Mouse (Mus musculus): ENCODE data around the gene Dctn2. TPM values are rescaled to one million over a fixed set of nuclear protein-coding genes. Genes with fewer than 3 reads are reported as not detected.
A peak's percentile ranks its signal among the peaks of the same experiment; 100 is the strongest.

Gene Dctn2
- total and polyA plus RNA-seq, 2 experiments = 71.3 to 132 TPM

DNA sequence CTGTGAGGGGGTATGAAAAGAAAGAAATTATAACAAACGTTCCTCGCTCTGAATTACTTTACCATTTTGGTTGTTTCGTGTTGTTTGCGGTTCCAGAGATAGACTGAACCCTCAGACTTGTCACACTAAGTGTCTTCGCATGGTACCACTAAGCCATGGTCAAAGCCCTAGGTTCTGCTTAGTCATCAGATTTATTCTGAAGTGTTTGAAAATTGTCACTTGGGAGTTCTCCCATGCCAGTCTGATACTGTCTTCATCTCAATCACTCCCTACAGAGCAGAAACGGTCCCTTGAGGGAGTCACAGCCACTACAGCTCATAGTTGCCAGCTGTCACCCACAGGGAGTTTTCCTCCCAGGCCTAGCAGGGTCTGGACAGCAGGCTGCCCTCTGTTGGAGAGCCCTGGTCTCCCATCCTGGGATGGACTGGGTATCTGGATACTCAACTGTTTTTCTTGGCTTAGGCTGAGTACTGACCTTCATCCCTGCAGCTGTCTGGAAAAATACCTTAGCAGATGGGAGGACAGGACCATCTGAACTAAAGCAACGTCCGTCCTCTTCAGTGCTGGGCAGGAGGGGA, 39.8 kb upstream of the Dctn2 start:
- no peaks in the 10 kb centered on the region for H3K27me3 ChIP-seq (ENCODE audit: control insufficient read depth, insufficient read depth, low read length)
- H3K4me1 ChIP-seq (ENCODE audit: control insufficient read depth, insufficient read depth, low read length) = no peaks in the 10 kb centered on the region
- TF ChIP-seq POLR2A (IDR thresholded peaks at IDR 0.05; ENCODE audit: extremely low read depth, insufficient read depth, low read length) = no peak
- TF ChIP-seq CTCF (IDR thresholded peaks at IDR 0.05; ENCODE audit: low read depth, low read length) = peak; percentile 46; the same call in 1 of the 2 replicates
- DNase-seq (ENCODE audit: extremely low read depth, low read depth, low spot score) = no peak
- H3K9ac ChIP-seq (ENCODE audit: low read depth, low read length) = no peak overlapping the region
- WGBS = 72% methylated on average over 8 of the region's 8 CpGs
- no peak overlapping the region for H3K4me3 ChIP-seq (ENCODE audit: insufficient read depth, low read depth, low read length)
- H3K36me3 ChIP-seq (ENCODE audit: control insufficient read depth, insufficient read depth, low read length) = no peaks in the 10 kb centered on the region
- H3K27ac ChIP-seq (replicated peaks; ENCODE audit: insufficient read depth, low read depth, low read length) = no peak overlapping the region
- H3K79me2 ChIP-seq (ENCODE audit: control insufficient read depth, insufficient read depth, low read length) = no peaks in the 10 kb centered on the region

DNA sequence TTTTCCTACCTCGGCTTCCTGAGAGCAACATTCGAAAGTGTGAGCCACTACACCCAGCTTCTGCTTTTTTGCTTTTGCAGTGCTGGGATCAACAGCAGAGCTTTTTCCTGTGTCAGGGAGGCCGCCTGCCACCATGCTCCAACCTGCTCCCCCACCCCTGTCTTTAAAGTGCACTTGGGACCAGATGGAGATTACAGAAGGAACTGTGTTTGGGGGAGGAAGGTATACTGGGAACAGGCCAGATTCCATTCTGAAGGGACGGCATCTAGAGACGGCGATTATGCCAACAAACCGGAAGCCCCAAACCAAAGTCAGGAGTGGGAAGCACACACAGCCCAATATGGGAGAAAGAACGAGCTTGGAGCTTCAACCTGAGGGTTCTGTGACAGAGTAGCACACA, 39.0 kb upstream of the Dctn2 start:
- DNase-seq (ENCODE audit: extremely low read depth, low read depth, low spot score) = no peak
- no peak overlapping the region for H3K9ac ChIP-seq (ENCODE audit: low read depth, low read length)
- H3K4me1 ChIP-seq (ENCODE audit: control insufficient read depth, insufficient read depth, low read length) = no peaks in the 10 kb centered on the region
- H3K4me3 ChIP-seq (ENCODE audit: insufficient read depth, low read depth, low read length) = no peak overlapping the region
- no peaks in the 10 kb centered on the region for H3K79me2 ChIP-seq (ENCODE audit: control insufficient read depth, insufficient read depth, low read length)
- H3K27ac ChIP-seq (replicated peaks; ENCODE audit: insufficient read depth, low read depth, low read length) = no peak overlapping the region
- WGBS = 83% methylated on average over 8 of the region's 8 CpGs
- no peaks in the 10 kb centered on the region for H3K36me3 ChIP-seq (ENCODE audit: control insufficient read depth, insufficient read depth, low read length)
- H3K27me3 ChIP-seq (ENCODE audit: control insufficient read depth, insufficient read depth, low read length) = no peaks in the 10 kb centered on the region
- no peak for TF ChIP-seq POLR2A (IDR thresholded peaks at IDR 0.05; ENCODE audit: extremely low read depth, insufficient read depth, low read length)
- TF ChIP-seq CTCF (IDR thresholded peaks at IDR 0.05; ENCODE audit: low read depth, low read length) = no peak

DNA sequence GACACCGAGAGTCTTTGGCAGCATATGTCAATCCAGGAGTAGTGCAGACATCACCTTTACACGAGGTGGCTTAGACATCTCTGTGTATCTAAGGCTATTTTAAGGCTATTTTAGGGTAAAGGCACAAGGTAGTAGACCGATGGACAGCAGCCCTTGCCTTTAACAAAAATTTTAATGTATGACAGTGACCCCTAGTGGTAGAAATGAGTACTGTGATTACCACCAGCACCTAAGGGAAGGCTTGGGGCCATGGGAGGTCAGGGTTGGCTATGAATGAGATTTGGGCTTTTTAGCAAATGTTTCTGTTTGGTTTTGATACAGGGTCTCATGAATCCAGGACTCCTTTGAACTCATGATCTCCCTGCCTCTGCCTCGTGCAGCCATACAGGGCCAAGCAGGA, 37.3 kb upstream of the Dctn2 start:
- Histone ChIP-seq H3K4me1 (ENCODE audit: control insufficient read depth, insufficient read depth, low read length) (no peaks in the 10 kb centered on the region), H3K36me3 (ENCODE audit: control insufficient read depth, insufficient read depth, low read length) (no peaks in the 10 kb centered on the region), H3K9ac (ENCODE audit: low read depth, low read length) (no peak overlapping the region), H3K79me2 (ENCODE audit: control insufficient read depth, insufficient read depth, low read length) (no peaks in the 10 kb centered on the region), H3K27me3 (ENCODE audit: control insufficient read depth, insufficient read depth, low read length) (no peaks in the 10 kb centered on the region), H3K4me3 (ENCODE audit: insufficient read depth, low read depth, low read length) (no peak overlapping the region), H3K27ac (replicated peaks; ENCODE audit: insufficient read depth, low read depth, low read length) (no peak overlapping the region)
- TF ChIP-seq CTCF (IDR thresholded peaks at IDR 0.05; ENCODE audit: low read depth, low read length) (peak; percentile 29; the same call in 1 of the 2 replicates), POLR2A (IDR thresholded peaks at IDR 0.05; ENCODE audit: extremely low read depth, insufficient read depth, low read length) (no peak)
- peak; percentile 57 for DNase-seq (ENCODE audit: extremely low read depth, low read depth, low spot score)
- 21% methylated on average over 4 of the region's 4 CpGs for WGBS

DNA sequence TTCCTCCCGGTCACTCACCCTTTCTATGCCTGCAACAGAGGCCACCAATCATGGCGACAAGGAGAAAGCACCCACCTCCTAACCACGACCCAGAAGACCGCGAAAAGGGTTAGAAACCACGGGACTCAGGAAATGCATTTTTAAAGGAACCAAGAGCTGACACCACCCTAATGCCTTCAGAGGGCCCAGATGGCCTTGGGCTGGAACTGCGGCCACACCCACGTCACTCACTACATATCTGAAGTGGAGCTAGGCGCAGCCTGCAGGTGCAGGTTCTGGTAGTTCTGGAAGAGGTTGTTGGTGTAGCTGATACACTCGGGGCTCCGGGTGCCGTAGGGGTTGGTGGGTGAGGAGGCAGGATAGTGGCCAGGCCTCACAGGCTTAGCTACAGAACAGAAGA, 35.5 kb upstream of the Dctn2 start:
- Histone ChIP-seq H3K4me3 (ENCODE audit: insufficient read depth, low read depth, low read length) (no peak overlapping the region), H3K79me2 (ENCODE audit: control insufficient read depth, insufficient read depth, low read length) (no peaks in the 10 kb centered on the region), H3K27me3 (ENCODE audit: control insufficient read depth, insufficient read depth, low read length) (no peaks in the 10 kb centered on the region), H3K27ac (replicated peaks; ENCODE audit: insufficient read depth, low read depth, low read length) (no peak overlapping the region), H3K4me1 (ENCODE audit: control insufficient read depth, insufficient read depth, low read length) (no peaks in the 10 kb centered on the region), H3K9ac (ENCODE audit: low read depth, low read length) (no peak overlapping the region), H3K36me3 (ENCODE audit: control insufficient read depth, insufficient read depth, low read length) (no peaks in the 10 kb centered on the region)
- no peak for DNase-seq (ENCODE audit: extremely low read depth, low read depth, low spot score)
- TF ChIP-seq POLR2A (IDR thresholded peaks at IDR 0.05; ENCODE audit: extremely low read depth, insufficient read depth, low read length) (no peak), CTCF (IDR thresholded peaks at IDR 0.05; ENCODE audit: low read depth, low read length) (no peak)
- WGBS = 76% methylated on average over 12 of the region's 12 CpGs

DNA sequence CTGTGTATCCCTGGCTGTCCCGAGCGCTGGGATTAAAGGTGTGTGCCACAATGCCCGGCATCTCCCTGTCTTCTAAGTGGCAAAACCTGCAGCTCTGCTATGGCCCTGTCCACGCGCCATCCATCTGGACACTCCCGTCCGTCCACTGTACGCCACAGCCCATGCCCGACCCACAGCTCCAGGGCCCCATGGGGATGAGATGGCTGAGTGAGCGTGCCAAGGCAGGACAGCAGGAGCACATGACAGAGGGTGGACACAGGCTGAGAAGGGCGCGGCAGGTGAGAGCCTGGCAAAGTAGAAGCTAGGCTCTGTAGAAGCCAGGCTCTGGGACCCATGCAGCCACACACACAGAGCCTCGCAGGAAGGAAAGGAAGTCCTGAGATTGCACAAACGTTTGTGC, 34.4 kb upstream of the Dctn2 start:
- Histone ChIP-seq H3K9ac (ENCODE audit: low read depth, low read length) (no peak overlapping the region), H3K36me3 (ENCODE audit: control insufficient read depth, insufficient read depth, low read length) (no peaks in the 10 kb centered on the region), H3K79me2 (ENCODE audit: control insufficient read depth, insufficient read depth, low read length) (no peaks in the 10 kb centered on the region), H3K27me3 (ENCODE audit: control insufficient read depth, insufficient read depth, low read length) (no peaks in the 10 kb centered on the region; the same call in 1 of the 2 replicates), H3K4me3 (ENCODE audit: insufficient read depth, low read depth, low read length) (no peak overlapping the region), H3K4me1 (ENCODE audit: control insufficient read depth, insufficient read depth, low read length) (no peaks in the 10 kb centered on the region), H3K27ac (replicated peaks; ENCODE audit: insufficient read depth, low read depth, low read length) (no peak overlapping the region)
- no peak for DNase-seq (ENCODE audit: extremely low read depth, low read depth, low spot score)
- 85% methylated on average over 14 of the region's 14 CpGs for WGBS
- TF ChIP-seq POLR2A (IDR thresholded peaks at IDR 0.05; ENCODE audit: extremely low read depth, insufficient read depth, low read length) = no peak
- TF ChIP-seq CTCF (IDR thresholded peaks at IDR 0.05; ENCODE audit: low read depth, low read length) = no peak

DNA sequence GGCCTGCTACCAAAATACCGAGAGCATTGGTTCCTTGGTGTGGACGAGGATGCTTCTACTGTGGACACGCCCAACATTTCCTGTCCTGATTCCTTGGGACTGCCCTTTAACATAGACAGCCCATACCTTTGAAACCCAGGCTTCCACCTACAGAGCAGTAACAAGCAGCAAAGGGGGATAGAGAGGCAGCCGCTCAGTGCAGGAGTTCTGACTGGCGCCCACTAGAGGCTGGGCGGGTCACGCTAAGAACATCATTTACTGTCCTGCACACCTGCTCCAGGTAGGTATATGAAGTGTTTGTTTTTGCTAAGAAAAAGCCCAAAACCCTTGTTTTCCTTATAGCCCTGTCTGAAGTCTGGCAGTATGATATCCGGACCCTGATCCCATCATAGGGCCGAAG, 33.0 kb upstream of the Dctn2 start:
- no peak overlapping the region for H3K4me3 ChIP-seq (ENCODE audit: insufficient read depth, low read depth, low read length)
- H3K27me3 ChIP-seq (ENCODE audit: control insufficient read depth, insufficient read depth, low read length) = no peaks in the 10 kb centered on the region; the same call in 1 of the 2 replicates
- H3K9ac ChIP-seq (ENCODE audit: low read depth, low read length) = no peak overlapping the region
- H3K4me1 ChIP-seq (ENCODE audit: control insufficient read depth, insufficient read depth, low read length) = no peaks in the 10 kb centered on the region
- DNase-seq (ENCODE audit: extremely low read depth, low read depth, low spot score) = no peak
- no peaks in the 10 kb centered on the region for H3K79me2 ChIP-seq (ENCODE audit: control insufficient read depth, insufficient read depth, low read length)
- WGBS = 82% methylated on average over 9 of the region's 9 CpGs
- no peak overlapping the region for H3K27ac ChIP-seq (replicated peaks; ENCODE audit: insufficient read depth, low read depth, low read length)
- TF ChIP-seq CTCF (IDR thresholded peaks at IDR 0.05; ENCODE audit: low read depth, low read length) (peak; percentile 43), POLR2A (IDR thresholded peaks at IDR 0.05; ENCODE audit: extremely low read depth, insufficient read depth, low read length) (no peak)
- H3K36me3 ChIP-seq (ENCODE audit: control insufficient read depth, insufficient read depth, low read length) = no peaks in the 10 kb centered on the region

Measured in liver, adult 2 months (tissue).